Mouse (Mus musculus): ENCODE data around the gene Zfp704. TPM values are rescaled to one million over a fixed set of nuclear protein-coding genes. Genes with fewer than 3 reads are reported as not detected.

Gene Zfp704
- polyA plus RNA-seq, 1 experiment: 0.80 TPM

GRCm38 (mm10) chr3:9425661-9426060, 184.2 kb downstream of the Zfp704 start:
- Histone ChIP-seq H3ac (ENCODE audit: control insufficient read depth, insufficient read length) (no peak overlapping the region), H3K36me3 (ENCODE audit: control insufficient read depth, insufficient read depth) (no peaks in the 10 kb centered on the region), H3K79me2 (ENCODE audit: control insufficient read depth, insufficient read depth) (no peaks in the 10 kb centered on the region), H3K4me2 (ENCODE audit: low read depth) (no peak overlapping the region), H3K27me3 (ENCODE audit: control insufficient read depth, insufficient read depth, insufficient read length) (no peaks in the 10 kb centered on the region), H3K4me3 (no peak overlapping the region)
- TF ChIP-seq E2F4 (IDR thresholded peaks at IDR 0.05; ENCODE audit: insufficient read depth) (no peak), TCF12 (IDR thresholded peaks at IDR 0.05; ENCODE audit: insufficient read depth, poor library complexity, severe bottlenecking) (no peak)

GRCm38 (mm10) chr3:9424637-9425036, 185.2 kb downstream of the Zfp704 start:
- Histone ChIP-seq H3K27me3 (ENCODE audit: control insufficient read depth, insufficient read depth, insufficient read length) (no peaks in the 10 kb centered on the region), H3K79me2 (ENCODE audit: control insufficient read depth, insufficient read depth) (no peaks in the 10 kb centered on the region), H3K4me3 (no peak overlapping the region), H3K36me3 (ENCODE audit: control insufficient read depth, insufficient read depth) (no peaks in the 10 kb centered on the region), H3ac (ENCODE audit: control insufficient read depth, insufficient read length) (no peak overlapping the region), H3K4me2 (ENCODE audit: low read depth) (no peak overlapping the region)
- TF ChIP-seq MYOD1 (IDR thresholded peaks at IDR 0.05; ENCODE audit: control insufficient read depth in 1 of 3, insufficient read length in 2 of 3, low read depth in 2 of 3) (no peak), MYOG (IDR thresholded peaks at IDR 0.05; ENCODE audit: control insufficient read depth in 1 of 3, insufficient read depth in 1 of 3, insufficient read length in 2 of 3, low read depth in 2 of 3) (peak in 1 of 3 experiments; percentile 38)

GRCm38 (mm10) chr3:9423669-9424068, 186.2 kb downstream of the Zfp704 start:
- no peak overlapping the region for H3K4me2 ChIP-seq (ENCODE audit: low read depth)
- TF ChIP-seq SRF (IDR thresholded peaks at IDR 0.05; ENCODE audit: control insufficient read depth, insufficient read length, low read depth): no peak
- no peak for TF ChIP-seq POLR2A (IDR thresholded peaks at IDR 0.05; ENCODE audit: insufficient read length, low read depth)
- TF ChIP-seq E2F4 (IDR thresholded peaks at IDR 0.05; ENCODE audit: insufficient read depth): no peak
- TF ChIP-seq TCF12 (IDR thresholded peaks at IDR 0.05; ENCODE audit: insufficient read depth, poor library complexity, severe bottlenecking): no peak
- no peak for TF ChIP-seq REST (IDR thresholded peaks at IDR 0.05; ENCODE audit: insufficient read depth, insufficient read length)
- no peak for TF ChIP-seq MYOG (IDR thresholded peaks at IDR 0.05; ENCODE audit: control insufficient read depth in 1 of 3, insufficient read depth in 1 of 3, insufficient read length in 2 of 3, low read depth in 2 of 3)
- TF ChIP-seq CEBPB (IDR thresholded peaks at IDR 0.05; ENCODE audit: insufficient read depth, poor library complexity, severe bottlenecking): no peak

GRCm38 (mm10) chr3:9408896-9409295, 201.0 kb downstream of the Zfp704 start:
- no peak overlapping the region for H3K4me3 ChIP-seq
- no peaks in the 10 kb centered on the region for H3K27me3 ChIP-seq (ENCODE audit: control insufficient read depth, insufficient read depth, insufficient read length)
- no peak overlapping the region for H3K4me2 ChIP-seq (ENCODE audit: low read depth)
- no peak overlapping the region for H3ac ChIP-seq (ENCODE audit: control insufficient read depth, insufficient read length)
- no peaks in the 10 kb centered on the region for H3K79me2 ChIP-seq (ENCODE audit: control insufficient read depth, insufficient read depth)
- no peaks in the 10 kb centered on the region for H3K36me3 ChIP-seq (ENCODE audit: control insufficient read depth, insufficient read depth)
- TF ChIP-seq TCF3 (IDR thresholded peaks at IDR 0.05; ENCODE audit: insufficient read length, low read depth) (no peak), POLR2AphosphoS2 (IDR thresholded peaks at IDR 0.05; ENCODE audit: insufficient read length, low read depth) (no peak), TCF12 (IDR thresholded peaks at IDR 0.05; ENCODE audit: insufficient read depth, poor library complexity, severe bottlenecking) (no peak), MAX (IDR thresholded peaks at IDR 0.05; ENCODE audit: low read depth) (no peak), MYOG (IDR thresholded peaks at IDR 0.05; ENCODE audit: control insufficient read depth in 1 of 3, insufficient read depth in 1 of 3, insufficient read length in 2 of 3, low read depth in 2 of 3) (no peak)

More at GRCm38 (mm10) chr3:9423669-9424068, 186.2 kb downstream of the Zfp704 start:
- no peaks in the 10 kb centered on the region for H3K36me3 ChIP-seq (ENCODE audit: control insufficient read depth, insufficient read depth)
- H3K79me2 ChIP-seq (ENCODE audit: control insufficient read depth, insufficient read depth): no peaks in the 10 kb centered on the region
- no peaks in the 10 kb centered on the region for H3K27me3 ChIP-seq (ENCODE audit: control insufficient read depth, insufficient read depth, insufficient read length)
- no peak overlapping the region for H3ac ChIP-seq (ENCODE audit: control insufficient read depth, insufficient read length)
- no peak overlapping the region for H3K4me3 ChIP-seq

- Histone ChIP-seq H3K27me3 (ENCODE audit: control insufficient read depth, insufficient read depth, insufficient read length) (no peaks in the 10 kb centered on the region), H3ac (ENCODE audit: control insufficient read depth, insufficient read length) (no peak overlapping the region), H3K36me3 (ENCODE audit: control insufficient read depth, insufficient read depth) (no peaks in the 10 kb centered on the region), H3K4me3 (no peak overlapping the region), H3K79me2 (ENCODE audit: control insufficient read depth, insufficient read depth) (no peaks in the 10 kb centered on the region), H3K4me2 (ENCODE audit: low read depth) (no peak overlapping the region)
- TF ChIP-seq TCF12 (IDR thresholded peaks at IDR 0.05; ENCODE audit: insufficient read depth, poor library complexity, severe bottlenecking) (no peak), MAX (IDR thresholded peaks at IDR 0.05; ENCODE audit: low read depth) (no peak), CEBPB (IDR thresholded peaks at IDR 0.05; ENCODE audit: insufficient read depth, poor library complexity, severe bottlenecking) (no peak), USF1 (IDR thresholded peaks at IDR 0.05; ENCODE audit: low read depth) (no peak), SRF (IDR thresholded peaks at IDR 0.05; ENCODE audit: control insufficient read depth, insufficient read length, low read depth) (no peak), POLR2AphosphoS2 (IDR thresholded peaks at IDR 0.05; ENCODE audit: insufficient read length, low read depth) (no peak), REST (IDR thresholded peaks at IDR 0.05; ENCODE audit: insufficient read depth, insufficient read length) (no peak), TCF3 (IDR thresholded peaks at IDR 0.05; ENCODE audit: insufficient read length, low read depth) (no peak), POLR2A (IDR thresholded peaks at IDR 0.05; ENCODE audit: insufficient read length, low read depth) (no peak), MYOD1 (IDR thresholded peaks at IDR 0.05; ENCODE audit: control insufficient read depth in 1 of 3, insufficient read length in 2 of 3, low read depth in 2 of 3) (no peak), E2F4 (IDR thresholded peaks at IDR 0.05; ENCODE audit: insufficient read depth) (no peak), MYOG (IDR thresholded peaks at IDR 0.05; ENCODE audit: control insufficient read depth in 1 of 3, insufficient read depth in 1 of 3, insufficient read length in 2 of 3, low read depth in 2 of 3) (no peak)
Measured at GRCm38 (mm10) chr3:9407801-9408200, 202.1 kb downstream of the Zfp704 start.
